Mouse (Mus musculus): ENCODE measurements around the gene Atad3a. TPM values are rescaled to one million over a fixed set of nuclear protein-coding genes. Genes with fewer than 3 reads are reported as not detected.

Atad3a gene
- 10 to 100 TPM; 49.7 to 54.5 TPM for total RNA-seq (2023)

DNA sequence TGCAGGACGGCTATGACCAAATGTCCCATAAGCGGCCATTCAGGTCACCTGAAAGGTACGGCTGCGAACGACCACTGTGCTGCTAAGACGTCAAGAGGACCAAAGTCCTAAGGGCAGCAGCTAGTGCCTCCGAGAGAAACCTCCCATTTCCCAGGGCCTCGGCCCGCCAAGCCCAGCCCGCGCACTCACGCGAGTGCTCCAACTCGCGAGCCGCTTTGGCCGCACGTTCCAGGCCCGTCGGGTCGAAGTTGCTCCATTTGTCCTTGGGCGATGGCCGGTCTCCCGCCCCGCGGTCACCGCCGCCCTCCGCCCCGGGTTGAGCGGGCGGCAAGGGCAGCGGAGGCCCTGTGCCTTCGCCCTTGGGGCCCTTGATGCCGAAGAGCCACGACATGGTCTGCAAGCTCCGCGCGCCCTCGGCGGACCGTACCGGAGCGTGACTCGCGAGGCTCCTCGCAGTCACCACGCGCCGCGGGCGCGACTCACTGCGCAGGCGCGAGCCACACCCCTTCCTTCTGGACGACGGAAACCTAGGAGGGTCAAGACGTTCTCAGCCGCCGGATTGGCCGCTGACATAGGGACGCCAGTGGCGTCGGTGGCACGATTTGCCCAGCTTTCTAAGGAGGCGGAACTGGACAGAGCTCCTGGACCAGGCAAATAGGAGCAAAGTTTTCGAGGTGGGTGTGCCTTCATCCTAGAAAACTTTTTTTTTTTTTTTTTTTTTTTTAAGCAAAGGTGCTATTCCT lies at the start of gene Atad3a:
Gene Atad3a (minus strand): TSS at position 481 of the 743 bp plus-strand sequence.

DNA sequence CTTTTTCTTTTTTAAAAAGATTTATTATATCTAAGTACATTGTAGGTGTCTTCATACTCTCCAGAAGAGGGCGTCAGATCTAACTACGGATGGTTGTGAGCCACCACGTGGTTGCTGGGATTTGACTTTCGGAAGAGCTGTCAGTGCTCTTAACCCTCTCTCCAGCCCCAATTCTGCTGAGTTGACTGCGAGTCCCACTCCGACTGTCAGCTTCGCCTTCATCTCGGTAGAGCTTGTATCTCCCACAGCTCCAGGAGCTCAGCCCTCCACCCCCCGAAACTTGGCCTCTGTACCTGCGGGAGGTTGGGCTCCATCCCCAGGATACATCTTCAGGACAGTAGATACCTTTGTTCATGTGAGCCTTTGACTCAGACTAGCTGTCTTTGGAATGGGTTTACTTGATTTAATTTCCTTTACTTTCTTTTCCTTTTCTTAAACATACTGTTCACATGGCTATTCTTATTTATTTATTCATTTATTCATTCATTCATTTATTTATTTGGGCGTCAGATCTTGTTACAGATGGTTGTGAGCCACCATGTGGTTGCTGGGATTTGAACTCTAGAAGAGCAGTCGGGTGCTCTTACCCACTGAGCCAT lies 41.9 kb upstream of the Atad3a start, which contains the start of gene Mrpl20:
Gene Mrpl20 (plus strand): TSS at position 138 of the 599 bp plus-strand sequence.

DNA sequence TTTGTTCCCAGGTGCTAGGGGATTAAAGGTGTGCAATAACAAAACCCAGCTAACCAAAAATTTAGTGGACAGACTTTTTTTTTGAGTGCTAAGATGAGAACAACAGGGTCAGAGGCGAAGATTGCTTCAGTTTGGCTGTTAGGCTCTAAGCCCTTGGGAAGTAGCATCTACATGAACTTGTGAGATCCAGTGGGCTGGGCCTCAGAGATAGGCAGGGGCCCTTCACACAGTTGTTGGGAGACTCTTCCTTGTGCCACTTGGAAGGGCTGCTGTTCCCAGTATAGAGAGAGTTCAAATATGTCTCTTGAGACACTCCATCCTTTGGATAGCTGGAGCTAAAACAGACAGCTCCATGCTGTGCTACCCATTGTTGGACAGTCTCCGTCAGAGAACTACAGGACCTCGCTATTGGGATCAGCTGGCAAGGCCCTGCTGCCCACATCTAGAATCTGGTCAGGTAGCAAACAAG lies 29.2 kb upstream of the Atad3a start, which contains the start of gene Ankrd65:
Gene Ankrd65 (plus strand): TSS at position 419 of the 469 bp plus-strand sequence.

DNA sequence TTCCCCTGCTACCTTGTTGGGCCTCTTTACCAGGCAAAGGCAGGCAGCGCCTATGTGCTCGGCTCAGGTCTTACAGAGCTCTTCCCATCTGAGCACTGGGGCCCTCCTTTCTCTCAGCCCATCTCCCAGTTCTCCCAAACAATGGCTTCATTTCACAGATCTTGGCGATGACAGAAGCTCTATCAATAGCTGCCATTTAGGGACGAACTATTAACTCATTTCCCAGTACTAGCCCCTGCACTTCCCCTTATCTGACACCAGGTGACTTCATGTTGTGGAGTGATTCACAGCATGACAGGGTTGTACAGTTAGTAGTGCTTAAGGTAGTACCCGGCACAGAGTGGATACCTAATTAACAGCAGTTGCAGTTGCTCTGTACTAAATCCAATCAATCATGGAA lies 24.9 kb upstream of the Atad3a start, which contains the start of gene Tmem88b:
Gene Tmem88b (minus strand): TSS at position 56 of the 400 bp plus-strand sequence.

DNA sequence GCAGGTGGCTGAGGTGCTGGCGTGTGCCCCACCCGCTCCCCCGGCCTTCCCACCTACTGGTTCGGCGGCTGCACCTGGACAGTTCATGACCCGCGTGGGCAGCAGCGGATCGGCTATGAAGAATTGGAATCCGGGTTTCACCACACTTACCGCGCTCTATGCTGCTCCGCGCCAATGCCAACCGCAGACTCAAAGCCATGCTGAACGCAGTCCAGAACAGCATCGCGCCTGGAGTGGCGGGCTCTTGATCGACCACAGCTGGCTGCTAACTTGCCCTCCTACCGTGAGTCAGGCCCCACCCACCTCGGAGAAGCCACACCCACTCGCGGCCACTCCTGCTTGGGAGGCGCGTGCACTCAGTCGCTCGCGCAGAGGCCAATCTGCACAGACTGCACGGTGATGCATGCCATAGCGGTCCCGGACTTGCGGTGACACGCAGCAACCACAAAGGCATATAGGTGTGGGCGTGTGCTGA lies 13.4 kb upstream of the Atad3a start, which contains the start of gene Vwa1:
Gene Vwa1 (minus strand): TSS at position 419 of the 475 bp plus-strand sequence.

DNA sequence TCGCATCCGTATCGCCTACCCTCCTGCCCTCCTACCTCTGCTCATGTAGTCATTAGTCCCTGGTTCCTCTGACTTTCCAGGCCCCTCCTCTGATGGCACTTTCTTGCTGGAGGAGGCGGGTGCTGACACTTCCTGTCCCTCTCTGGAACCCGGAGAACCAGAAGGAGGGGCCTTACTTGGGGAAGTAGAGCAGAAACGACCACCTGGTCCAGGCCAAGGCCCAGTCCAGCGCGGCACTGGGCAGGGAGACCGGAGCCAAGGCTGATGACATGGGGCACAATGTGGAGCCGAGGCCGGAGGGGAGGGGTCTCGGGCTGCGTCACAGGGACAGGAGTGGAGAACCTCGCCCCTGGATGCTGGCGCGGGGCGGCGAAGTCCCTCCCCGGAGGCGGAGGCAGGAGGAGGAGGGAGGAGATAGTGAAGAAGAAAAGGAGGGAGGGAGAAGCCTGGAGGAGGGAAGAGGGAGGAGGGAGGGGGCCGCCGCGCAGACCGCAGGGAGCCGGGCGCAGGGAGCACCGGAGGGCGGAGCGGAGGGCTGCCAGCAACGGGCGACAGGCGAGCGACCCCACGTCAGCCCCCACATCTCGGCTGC lies 26.4 kb downstream of the Atad3a start, which contains the start of gene Tmem240:
Gene Tmem240 (plus strand): TSS at position 451 of the 592 bp plus-strand sequence.

DNA sequence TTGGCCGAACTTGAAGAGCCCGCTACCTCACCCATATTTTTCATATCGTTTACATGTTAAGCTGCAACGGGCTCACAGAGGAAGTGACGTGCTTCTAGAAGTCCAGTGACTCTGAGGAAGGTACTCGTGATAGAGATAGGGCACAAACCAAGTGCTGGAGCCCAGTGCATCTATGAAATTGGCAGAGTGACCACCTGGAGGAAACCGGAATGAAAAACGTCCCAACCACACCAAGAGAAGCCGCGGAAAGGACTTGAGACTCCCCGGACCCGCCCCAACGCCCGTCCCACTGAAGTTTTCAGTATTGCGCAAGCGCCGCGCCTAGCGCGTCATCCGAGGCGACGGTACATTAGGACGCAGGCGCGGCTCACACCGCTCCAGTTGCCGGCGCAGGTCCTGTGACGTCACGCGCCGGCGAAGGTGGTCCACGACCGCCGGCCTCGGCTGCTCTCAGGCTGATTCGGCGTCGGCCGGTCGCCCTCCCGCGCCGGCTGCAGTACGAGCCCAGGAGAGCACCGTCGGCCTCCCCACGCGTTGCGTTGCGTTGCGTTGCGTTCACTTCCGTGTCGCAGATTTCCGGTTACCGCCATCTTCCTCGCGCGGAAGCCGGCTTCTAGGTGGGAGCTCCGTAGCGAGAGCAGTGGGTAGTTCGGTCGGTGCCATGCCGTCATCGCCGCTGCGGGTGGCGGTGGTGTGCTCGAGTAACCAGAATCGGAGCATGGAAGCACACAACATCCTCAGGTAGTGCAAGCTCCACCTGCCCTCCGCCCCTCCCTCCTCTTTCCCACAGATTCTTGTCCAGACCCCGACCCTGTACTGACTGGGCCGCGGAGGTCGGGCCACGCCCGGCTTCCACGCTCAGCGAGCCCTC lies 55.9 kb downstream of the Atad3a start, which contains the start of gene Ssu72:
Gene Ssu72 (plus strand): TSS at position 80 of the 871 bp plus-strand sequence.

DNA sequence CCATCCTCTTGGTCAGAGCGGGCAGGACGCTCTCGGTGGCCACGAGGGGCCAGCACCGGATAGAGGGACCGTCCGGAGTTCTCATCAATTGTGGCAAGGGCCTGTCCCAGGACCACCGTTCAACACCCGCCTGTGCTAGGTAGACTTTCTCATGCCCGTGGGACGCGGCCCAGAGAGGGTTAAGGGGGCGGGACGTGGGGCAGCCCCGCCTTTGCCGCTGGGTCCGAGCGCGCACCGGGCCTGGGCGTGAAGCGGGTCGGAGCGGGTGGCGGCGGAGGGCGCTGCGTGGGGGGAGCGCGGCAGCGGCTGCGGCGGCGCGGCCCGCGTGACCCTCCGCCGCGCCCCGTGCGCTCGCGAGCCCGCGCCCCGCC lies 66.8 kb downstream of the Atad3a start, which contains the start of gene Fndc10:
Gene Fndc10 (plus strand): TSS at position 232 of the 371 bp plus-strand sequence.

Other genes with a start within 250 kb of the Atad3a start
- 10 to 100 TPM; 50.7 to 51.2 TPM for gene Nadk, start 198.7 kb downstream of the Atad3a start, total RNA-seq (2023)
- gene Slc35e2, start 159.7 kb downstream of the Atad3a start, total RNA-seq (2023): 10 to 100 TPM; 24.5 to 30.3 TPM
- 100 to 1,000 TPM; 142 to 147 TPM for gene Cdk11b, start 136.2 kb downstream of the Atad3a start, total RNA-seq (2023)
- gene Gm10563, start 115.7 kb downstream of the Atad3a start, total RNA-seq (2023): not detected
- not detected for gene Mmp23, start 107.7 kb downstream of the Atad3a start, total RNA-seq (2023)
- 10 to 100 TPM; 45.4 to 47.4 TPM for gene Mib2, start 91.9 kb downstream of the Atad3a start, total RNA-seq (2023)
- gene Fndc10, start 66.8 kb downstream of the Atad3a start, total RNA-seq (2023): 1 to 10 TPM; 3.8 to 5.4 TPM
- gene Ssu72, start 56.3 kb downstream of the Atad3a start, total RNA-seq (2023): 10 to 100 TPM; 78.2 to 97.2 TPM
- under 1 TPM; 0.52 to 0.65 TPM for gene Tmem240, start 26.3 kb downstream of the Atad3a start, total RNA-seq (2023)
- gene Vwa1, start 13.6 kb upstream of the Atad3a start, total RNA-seq (2023): not detected
- gene Tmem88b, start 24.8 kb upstream of the Atad3a start, total RNA-seq (2023): not detected
- not detected for gene Ankrd65, start 29.3 kb upstream of the Atad3a start, total RNA-seq (2023)
- gene Mrpl20, start 41.8 kb upstream of the Atad3a start, total RNA-seq (2023): 10 to 100 TPM; 36.1 to 46.0 TPM
- 100 to 1,000 TPM; 234 to 257 TPM for gene Ccnl2, start 51.4 kb upstream of the Atad3a start, total RNA-seq (2023)
- 10 to 100 TPM; 69.6 to 73.2 TPM for gene Aurkaip1, start 70.2 kb upstream of the Atad3a start, total RNA-seq (2023)
- gene Mxra8, start 78.6 kb upstream of the Atad3a start, total RNA-seq (2023): 10 to 100 TPM; 11.4 to 16.3 TPM
- gene Dvl1, start 86.3 kb upstream of the Atad3a start, total RNA-seq (2023): 10 to 100 TPM; 63.8 to 68.9 TPM
- 1 to 10 TPM; 1.3 to 2.1 TPM for gene Tas1r3, start 102.3 kb upstream of the Atad3a start, total RNA-seq (2023)
- gene Cptp, start 108.3 kb upstream of the Atad3a start, total RNA-seq (2023): 10 to 100 TPM; 13.3 to 18.2 TPM
- 10 to 100 TPM; 56.0 to 56.7 TPM for gene Ints11, start 108.5 kb upstream of the Atad3a start, total RNA-seq (2023)
- gene Pusl1, start 130.7 kb upstream of the Atad3a start, total RNA-seq (2023): 10 to 100 TPM; 24.5 to 24.6 TPM
- gene Acap3, start 130.7 kb upstream of the Atad3a start, total RNA-seq (2023): 10 to 100 TPM; 68.7 to 74.2 TPM
- 100 to 1,000 TPM in 1 of 2 experiments, 10 to 100 TPM in 1; 98.5 to 126 TPM for gene Ube2j2, start 182.7 kb upstream of the Atad3a start, total RNA-seq (2023)
- gene C1qtnf12, start 201.2 kb upstream of the Atad3a start, total RNA-seq (2023): 1 to 10 TPM; 3.7 to 3.9 TPM
- 1 to 10 TPM; 2.9 to 3.8 TPM for gene B3galt6, start 231.6 kb upstream of the Atad3a start, total RNA-seq (2023)
- gene Sdf4, start 231.8 kb upstream of the Atad3a start, total RNA-seq (2023): 100 to 1,000 TPM; 124 to 134 TPM